Mouse (Mus musculus): ENCODE data around the gene Syt5. TPM values are rescaled to one million over a fixed set of nuclear protein-coding genes. Genes with fewer than 3 reads are reported as not detected.

Gene Syt5
- polyA plus RNA-seq, 1 experiment from 2014 or later: 7.5 TPM

GRCm38 (mm10) chr7:4492284-4493224 lies 54.8 kb downstream of the Syt5 start:
- H3K9me3 ChIP-seq (replicated peaks): no peaks in the 10 kb centered on the region
- H3K4me2 ChIP-seq: no peak overlapping the region
- ATAC-seq (replicated peaks; ENCODE audit: low FRiP score): peak; percentile 47; the same call in 1 of the 2 replicates
- peaks cover 15% of the 10 kb centered on the region for H3K4me1 ChIP-seq
- peaks cover 80% of the 10 kb centered on the region for H3K36me3 ChIP-seq
- H3K4me3 ChIP-seq (replicated peaks): no peak overlapping the region
- no peak overlapping the region for H3K9ac ChIP-seq
- peak overlapping the region; percentile 25 for H3K27ac ChIP-seq
- no peaks in the 10 kb centered on the region for H3K27me3 ChIP-seq
- 67% methylated on average over 13 of the region's 13 CpGs for WGBS

GRCm38 (mm10) chr7:4491308-4491707 lies 56.0 kb downstream of the Syt5 start:
- no peak for ATAC-seq (replicated peaks; ENCODE audit: low FRiP score)
- H3K36me3 ChIP-seq: peaks cover 79% of the 10 kb centered on the region
- H3K9me3 ChIP-seq (replicated peaks): no peaks in the 10 kb centered on the region
- no peak overlapping the region for H3K4me2 ChIP-seq
- H3K4me3 ChIP-seq (replicated peaks): no peak overlapping the region
- no peak overlapping the region for H3K9ac ChIP-seq
- H3K4me1 ChIP-seq: peaks cover 16% of the 10 kb centered on the region
- H3K27ac ChIP-seq: 0 out of 2 replicates have a peak overlapping the region, but pooled peaks have one; percentile 7
- no peaks in the 10 kb centered on the region for H3K27me3 ChIP-seq
- WGBS: 78% methylated on average over 6 of the region's 6 CpGs

Small RNA genes within 50 kb of the gene (microRNA-seq; reads per million reads assigned to microRNA genes)
- gene Gm23577: not detected

Other genes starting within 250 kb of the Syt5 start
- 0.14 TPM in 1 of 2 replicates, not detected in the other for gene Ncr1, start 209.8 kb downstream of the Syt5 start, polyA plus RNA-seq (2015; fragmentation: Nextera tagmentation; extraction: Ambion mirVana)
- gene Gp6, start 149.8 kb downstream of the Syt5 start, polyA plus RNA-seq (2015; fragmentation: Nextera tagmentation; extraction: Ambion mirVana): 0.35 TPM in 1 of 2 replicates, not detected in the other
- 30.5 and 30.6 TPM in 2 replicates for gene Rdh13, start 101.9 kb downstream of the Syt5 start, polyA plus RNA-seq (2015; fragmentation: Nextera tagmentation; extraction: Ambion mirVana)
- gene Eps8l1, start 86.9 kb downstream of the Syt5 start, polyA plus RNA-seq (2015; fragmentation: Nextera tagmentation; extraction: Ambion mirVana): 8.9 and 9.0 TPM in 2 replicates
- gene Ppp1r12c, start 45.9 kb downstream of the Syt5 start, polyA plus RNA-seq (2015; fragmentation: Nextera tagmentation; extraction: Ambion mirVana): 38.2 and 43.9 TPM in 2 replicates
- gene Tnnt1, start 31.2 kb downstream of the Syt5 start, polyA plus RNA-seq (2015; fragmentation: Nextera tagmentation; extraction: Ambion mirVana): 37.2 and 48.6 TPM in 2 replicates
- gene Tnni3, start 23.3 kb downstream of the Syt5 start, polyA plus RNA-seq (2015; fragmentation: Nextera tagmentation; extraction: Ambion mirVana): 6.6 and 6.9 TPM in 2 replicates
- gene Dnaaf3, start 15.1 kb downstream of the Syt5 start, polyA plus RNA-seq (2015; fragmentation: Nextera tagmentation; extraction: Ambion mirVana): 3.2 and 3.5 TPM in 2 replicates
- gene Ptprh, start 56.5 kb upstream of the Syt5 start, polyA plus RNA-seq (2015; fragmentation: Nextera tagmentation; extraction: Ambion mirVana): 0.08 TPM in 1 of 2 replicates, not detected in the other
- 1.5 and 1.6 TPM in 2 replicates for gene Tmem86b, start 83.9 kb upstream of the Syt5 start, polyA plus RNA-seq (2015; fragmentation: Nextera tagmentation; extraction: Ambion mirVana)
- gene Ppp6r1, start 111.5 kb upstream of the Syt5 start, polyA plus RNA-seq (2015; fragmentation: Nextera tagmentation; extraction: Ambion mirVana): 7.4 and 7.8 TPM in 2 replicates
- gene Hspbp1, start 137.5 kb upstream of the Syt5 start, polyA plus RNA-seq (2015; fragmentation: Nextera tagmentation; extraction: Ambion mirVana): 112 and 119 TPM in 2 replicates
- 1.1 and 1.6 TPM in 2 replicates for gene Brsk1, start 143.1 kb upstream of the Syt5 start, polyA plus RNA-seq (2015; fragmentation: Nextera tagmentation; extraction: Ambion mirVana)
- gene Tmem150b, start 177.7 kb upstream of the Syt5 start, polyA plus RNA-seq (2015; fragmentation: Nextera tagmentation; extraction: Ambion mirVana): 0.12 TPM in 1 of 2 replicates, not detected in the other
- gene Kmt5c, start 192.6 kb upstream of the Syt5 start, polyA plus RNA-seq (2015; fragmentation: Nextera tagmentation; extraction: Ambion mirVana): 79.3 and 90.8 TPM in 2 replicates
- gene Cox6b2, start 205.6 kb upstream of the Syt5 start, polyA plus RNA-seq (2015; fragmentation: Nextera tagmentation; extraction: Ambion mirVana): 68.3 and 78.0 TPM in 2 replicates
- not detected in 2 replicates for gene Fam71e2, start 223.8 kb upstream of the Syt5 start, polyA plus RNA-seq (2015; fragmentation: Nextera tagmentation; extraction: Ambion mirVana)
- 0.27 and 0.30 TPM in 2 replicates for gene Il11, start 235.3 kb upstream of the Syt5 start, polyA plus RNA-seq (2015; fragmentation: Nextera tagmentation; extraction: Ambion mirVana)
- 1.0 TPM in 1 of 2 replicates, not detected in the other for gene Tmem190, start 235.4 kb upstream of the Syt5 start, polyA plus RNA-seq (2015; fragmentation: Nextera tagmentation; extraction: Ambion mirVana)
- 12.9 and 14.1 TPM in 2 replicates for gene Tmem238, start 242.1 kb upstream of the Syt5 start, polyA plus RNA-seq (2015; fragmentation: Nextera tagmentation; extraction: Ambion mirVana)
- gene Rpl28, start 245.3 kb upstream of the Syt5 start, polyA plus RNA-seq (2015; fragmentation: Nextera tagmentation; extraction: Ambion mirVana): 391 and 408 TPM in 2 replicates

Measured in kidney, embryonic 15.5 days (tissue).